Mouse (Mus musculus): ENCODE results near the gene Vipr1. TPM values are rescaled to one million over a fixed set of nuclear protein-coding genes. Genes with fewer than 3 reads are reported as not detected.
A peak's percentile ranks its signal among the peaks of the same experiment; 100 is the strongest.

The Vipr1 gene
- total RNA-seq, 1 experiment from 2014 or later = 0.29 TPM

DNA sequence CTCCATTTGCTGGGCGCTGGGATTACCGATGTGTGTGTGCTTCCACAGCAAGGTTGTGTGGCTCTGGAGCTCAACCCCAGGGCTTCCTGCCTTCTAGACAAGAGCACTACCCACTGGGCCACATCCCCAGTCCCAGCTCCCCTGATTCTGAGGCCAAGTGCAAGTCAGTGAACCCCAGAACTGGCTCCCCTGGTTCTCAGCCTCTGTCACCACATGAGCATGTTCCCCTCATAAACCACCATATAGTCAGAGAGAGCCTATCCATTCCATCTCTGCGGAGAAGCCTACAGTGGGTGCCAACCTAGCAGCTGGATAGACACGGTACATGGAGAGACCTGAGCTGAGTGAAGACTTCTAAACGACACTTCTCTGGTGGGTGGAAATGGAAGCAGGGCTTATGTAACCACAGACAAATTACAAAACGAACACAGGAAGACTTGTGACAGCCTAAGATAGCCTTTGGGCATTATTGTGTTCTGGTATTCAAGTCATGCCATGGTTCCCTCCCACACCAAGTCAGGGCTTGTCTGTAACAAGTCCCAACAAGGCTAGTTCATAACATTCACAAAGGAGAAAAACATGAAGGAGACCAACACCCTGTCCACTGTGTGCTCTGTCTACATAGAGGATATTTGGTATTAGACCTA is 63.6 kb downstream of the Vipr1 start:
- ATAC-seq (replicated peaks; ENCODE audit: insufficient number of reproducible peaks, low FRiP score, low TSS enrichment, poor library complexity, severe bottlenecking) = no peak

DNA sequence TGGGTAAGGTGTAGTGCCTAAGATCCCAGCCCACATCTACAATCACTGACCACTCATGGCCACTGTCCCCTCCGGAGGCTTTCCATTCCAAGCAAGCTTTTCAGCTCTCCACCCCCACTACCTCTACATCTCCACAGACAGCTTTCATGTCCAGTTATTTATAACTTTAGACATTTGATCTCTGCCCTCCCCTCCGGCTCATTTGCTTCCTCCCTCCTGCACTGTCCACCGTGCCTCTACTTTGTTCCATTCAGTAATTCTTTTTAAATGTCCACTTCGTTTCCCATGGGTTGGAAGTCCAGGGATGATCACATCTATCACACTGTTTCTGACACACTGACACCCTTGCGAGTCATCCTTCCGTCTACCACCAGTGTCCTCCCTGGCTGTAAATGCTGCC is 65.3 kb downstream of the Vipr1 start:
- ATAC-seq (replicated peaks; ENCODE audit: insufficient number of reproducible peaks, low FRiP score, low TSS enrichment, poor library complexity, severe bottlenecking) = no peak

GRCm38 (mm10) chr9:121708506-121709486 is 66.3 kb downstream of the Vipr1 start:
- no peak for ATAC-seq (replicated peaks; ENCODE audit: insufficient number of reproducible peaks, low FRiP score, low TSS enrichment, poor library complexity, severe bottlenecking)

DNA sequence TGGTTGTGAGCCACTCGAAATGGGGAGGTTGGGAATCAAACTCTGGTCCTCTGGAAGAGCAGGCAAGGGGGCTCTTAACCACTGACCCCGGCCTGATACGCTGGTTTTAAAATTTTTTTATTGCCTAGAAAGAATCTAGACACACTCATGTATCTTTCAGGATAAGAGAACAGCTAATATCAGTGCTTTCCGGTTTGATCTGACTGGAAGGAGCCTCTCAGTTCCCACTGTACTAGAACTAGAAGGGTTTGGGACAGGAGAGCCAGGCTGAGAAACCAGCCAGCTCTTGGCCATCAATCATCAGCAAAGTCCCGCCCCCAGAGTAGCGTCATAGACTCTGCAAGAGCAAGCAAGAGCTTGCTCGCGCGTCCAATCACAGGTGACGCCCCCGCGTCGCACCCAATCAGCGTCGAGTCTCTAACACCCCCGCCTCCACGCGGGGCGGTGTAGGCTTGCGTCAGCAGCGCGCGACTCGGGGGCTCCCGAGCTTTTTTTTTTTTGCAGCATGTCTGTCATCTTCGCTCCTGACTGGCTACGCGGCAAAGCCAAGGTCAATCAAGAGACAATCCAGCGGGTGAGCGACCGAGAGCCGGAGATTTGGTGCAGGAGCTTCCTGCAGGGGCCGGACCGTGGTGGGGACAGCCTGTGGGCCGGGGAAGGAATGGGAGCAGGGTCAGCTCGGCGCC is 67.5 kb downstream of the Vipr1 start, which contains the start of gene Ss18l2:
Ss18l2 (plus strand) TSS at position 432 of the 686 bp plus-strand sequence.
- ATAC-seq (replicated peaks; ENCODE audit: insufficient number of reproducible peaks, low FRiP score, low TSS enrichment, poor library complexity, severe bottlenecking) = peak; percentile 97

DNA sequence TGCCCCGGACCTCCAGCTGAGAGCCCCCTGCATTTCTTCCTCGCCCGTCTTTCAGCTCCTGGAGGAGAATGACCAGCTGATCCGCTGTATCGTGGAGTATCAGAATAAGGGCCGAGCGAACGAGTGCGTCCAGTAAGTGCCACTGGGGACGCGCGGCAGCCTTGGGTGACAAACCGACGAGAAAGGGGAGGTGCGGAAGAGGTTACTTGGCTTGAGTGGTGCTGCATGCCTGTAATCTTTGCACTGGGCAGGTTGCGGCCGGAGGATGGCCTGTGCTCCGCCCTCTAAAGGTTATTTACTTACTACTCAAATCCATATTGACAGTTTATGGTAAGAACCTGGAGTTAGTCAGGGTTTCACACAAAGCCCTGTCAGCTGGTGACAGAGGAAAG is 68.1 kb downstream of the Vipr1 start:
- ATAC-seq (replicated peaks; ENCODE audit: insufficient number of reproducible peaks, low FRiP score, low TSS enrichment, poor library complexity, severe bottlenecking) = no peak

GRCm38 (mm10) chr9:121717048-121717447 is 74.5 kb downstream of the Vipr1 start:
- ATAC-seq (replicated peaks; ENCODE audit: insufficient number of reproducible peaks, low FRiP score, low TSS enrichment, poor library complexity, severe bottlenecking) = no peak

GRCm38 (mm10) chr9:121718070-121718705 is 75.7 kb downstream of the Vipr1 start:
- peak; percentile 22 for ATAC-seq (replicated peaks; ENCODE audit: insufficient number of reproducible peaks, low FRiP score, low TSS enrichment, poor library complexity, severe bottlenecking)

DNA sequence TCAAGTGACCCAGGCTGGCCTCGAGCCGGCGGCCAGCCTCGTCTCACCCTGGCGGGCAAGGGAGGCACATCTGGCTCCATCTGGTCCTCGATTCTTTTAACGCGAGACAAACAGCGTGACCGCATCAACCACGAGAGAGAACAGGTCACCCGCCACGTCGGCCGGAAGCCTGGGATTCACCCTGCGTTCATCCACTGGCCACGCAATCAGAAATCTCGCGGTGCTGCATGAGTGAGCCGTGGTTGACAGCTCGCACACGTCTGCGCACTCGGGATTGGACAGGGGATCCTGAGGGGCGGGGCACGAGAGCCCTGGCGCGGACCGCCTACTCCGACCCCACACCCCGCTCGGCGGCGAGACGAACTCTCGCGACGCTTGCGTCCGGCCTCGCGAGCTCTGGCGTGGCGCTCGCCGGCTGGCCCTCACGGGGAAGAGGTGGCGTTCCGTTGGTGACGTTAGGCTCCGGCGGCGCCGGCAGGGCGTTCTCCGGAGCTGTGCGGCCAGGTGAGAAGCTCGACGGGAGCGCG is 76.3 kb downstream of the Vipr1 start, which contains the start of gene Nktr:
Nktr (plus strand) TSS at position 378 of the 527 bp plus-strand sequence.
- peak; percentile 97 for ATAC-seq (replicated peaks; ENCODE audit: insufficient number of reproducible peaks, low FRiP score, low TSS enrichment, poor library complexity, severe bottlenecking)

GRCm38 (mm10) chr9:121719347-121720331 is 77.1 kb downstream of the Vipr1 start:
- ATAC-seq (replicated peaks; ENCODE audit: insufficient number of reproducible peaks, low FRiP score, low TSS enrichment, poor library complexity, severe bottlenecking) = peak; percentile 21; the same call in 1 of the 2 replicates

Other genes starting within 250 kb of the Vipr1 start
- gene Cck, start 147.0 kb upstream of the Vipr1 start, total RNA-seq (2017) = not detected in 3 replicates
- gene Lyzl4, start 620 bp upstream of the Vipr1 start, total RNA-seq (2017) = not detected in 3 replicates
- 1.1 to 4.3 TPM (median 3.0 TPM) in 3 replicates for gene Sec22c, start 62.8 kb downstream of the Vipr1 start, total RNA-seq (2017)
- 14.6 to 46.7 TPM (median 28.7 TPM) in 3 replicates for gene Ss18l2, start 67.6 kb downstream of the Vipr1 start, total RNA-seq (2017)
- gene Nktr, start 76.5 kb downstream of the Vipr1 start, total RNA-seq (2017) = 193 to 365 TPM (median 198 TPM) in 3 replicates
- gene Zfp651, start 116.6 kb downstream of the Vipr1 start, total RNA-seq (2017) = not detected in 3 replicates
- gene Klhl40, start 134.9 kb downstream of the Vipr1 start, total RNA-seq (2017) = not detected in 3 replicates
- not detected in 3 replicates for gene Hhatl, start 149.8 kb downstream of the Vipr1 start, total RNA-seq (2017)
- 0.53 to 0.58 TPM in 2 of 3 replicates, not detected in the other for gene Ccdc13, start 196.7 kb downstream of the Vipr1 start, total RNA-seq (2017)
- gene Higd1a, start 215.6 kb downstream of the Vipr1 start, total RNA-seq (2017) = 32.4 to 39.0 TPM (median 35.7 TPM) in 3 replicates